Mouse (Mus musculus) CD8-positive naive resting alpha-beta T cell, adult 2 months (primary cell): ENCODE measurements around the gene Scrt2.

ENCODE experiments used
- DNase-seq, 2 experiments: peaks; one replicate each; pipeline ENCODE4 v3.0.0; 2022; ENCODE audit warnings: low read depth in 2 of 2, low spot score in 2 of 2

Gene Scrt2

DNA sequence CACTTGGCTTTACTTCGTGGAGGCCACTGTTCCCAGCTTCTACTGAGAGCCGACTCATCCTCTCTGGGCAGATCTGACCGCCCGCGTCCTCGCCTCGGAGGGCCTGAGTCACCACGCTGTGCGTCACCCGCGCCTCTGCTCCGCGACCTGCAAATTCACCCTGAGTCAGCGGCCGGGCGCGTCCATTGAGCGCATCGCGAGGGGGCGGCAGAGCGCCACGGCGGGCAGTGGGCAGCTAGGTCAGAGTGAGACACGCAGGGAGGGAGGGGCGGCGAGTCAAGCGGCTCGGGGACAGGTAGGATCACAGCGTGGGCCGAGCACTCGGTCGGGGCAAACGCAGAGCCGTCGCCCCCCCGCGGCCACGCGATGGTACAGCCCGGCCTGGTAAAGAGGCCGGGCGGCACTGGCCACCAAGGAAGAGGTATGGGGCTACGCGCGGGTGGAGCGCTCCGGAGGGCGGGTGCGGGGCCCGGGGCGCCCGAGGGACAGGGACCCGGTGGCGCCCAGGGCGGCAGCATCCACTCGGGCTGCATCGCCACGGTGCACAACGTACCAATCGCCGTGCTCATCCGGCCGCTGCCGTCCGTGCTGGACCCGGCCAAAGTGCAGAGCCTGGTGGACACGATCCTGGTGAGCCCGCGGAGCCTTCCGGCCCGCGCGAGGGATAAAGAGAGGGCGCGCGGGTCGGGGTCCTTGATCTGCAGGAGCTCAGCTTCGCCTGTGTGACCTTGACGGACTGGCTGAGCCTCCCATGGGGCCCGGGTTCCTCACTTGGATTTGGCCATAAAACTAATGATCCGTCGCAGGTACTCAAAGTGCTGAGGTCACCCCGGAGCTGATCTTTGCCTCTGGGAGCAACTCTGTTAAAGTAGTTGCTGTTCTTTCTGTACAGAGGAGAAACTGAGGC lies 24.2 kb downstream of the Scrt2 start, which contains the start of gene Srxn1:
TSS of gene Srxn1 (plus strand) at position 199 of the 907 bp plus-strand sequence.
- no peak for DNase-seq

DNA sequence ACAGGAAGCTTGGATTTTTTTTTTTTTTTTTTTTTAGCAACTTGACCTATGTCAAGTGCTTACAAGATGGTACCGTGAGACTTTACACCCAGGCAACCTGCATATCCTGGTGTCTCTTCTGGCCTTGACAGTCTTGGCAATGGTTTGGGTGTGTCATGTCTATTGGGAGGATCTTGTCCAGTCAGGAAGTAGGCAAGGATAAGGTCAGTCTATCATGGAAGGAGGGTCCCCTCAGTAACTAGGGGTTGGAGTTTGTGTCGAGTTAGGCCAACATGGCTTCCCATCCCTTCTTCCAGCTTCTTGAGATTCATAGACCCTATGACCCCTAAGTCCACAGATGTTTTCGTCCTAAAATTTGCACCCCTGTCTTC lies 24.9 kb downstream of the Scrt2 start:
- no peak for DNase-seq

DNA sequence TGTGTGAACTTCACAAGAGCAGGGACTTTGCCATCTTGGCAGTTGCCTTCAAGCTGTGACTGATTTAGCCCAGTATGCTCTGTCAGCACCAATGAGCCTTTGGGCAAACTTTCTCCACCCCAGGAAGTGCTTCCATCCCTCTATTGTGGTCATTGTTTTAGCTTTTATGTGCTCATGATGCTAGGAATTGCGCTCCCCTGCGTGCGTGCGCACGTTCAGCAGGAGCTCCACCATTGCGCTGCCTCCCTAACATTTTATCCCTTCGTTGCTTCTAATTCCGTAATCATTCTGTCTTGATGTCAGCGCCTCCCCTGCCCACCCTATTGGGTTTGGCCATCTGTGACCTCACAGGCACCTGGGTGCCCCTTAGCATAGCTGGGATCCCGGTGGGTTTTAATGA lies 25.3 kb downstream of the Scrt2 start:
- DNase-seq = no peak

DNA sequence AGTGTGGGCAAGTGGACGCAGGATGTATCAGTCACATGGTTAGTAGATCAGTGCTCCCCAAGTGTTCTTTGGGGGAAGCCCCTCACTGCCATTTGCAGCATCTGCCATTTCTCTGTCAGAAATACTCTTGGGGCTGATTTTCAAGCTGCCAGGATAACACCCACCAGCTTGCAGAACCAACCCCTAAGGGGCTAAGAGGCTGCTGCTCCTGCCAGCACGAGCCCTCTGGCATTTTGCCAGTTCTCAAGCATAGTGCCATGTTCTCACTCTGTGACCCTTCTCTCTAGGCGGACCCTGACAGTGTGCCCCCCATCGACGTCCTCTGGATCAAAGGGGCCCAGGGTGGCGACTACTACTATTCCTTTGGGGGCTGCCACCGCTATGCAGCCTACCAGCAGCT lies 27.4 kb downstream of the Scrt2 start:
- no peak for DNase-seq

DNA sequence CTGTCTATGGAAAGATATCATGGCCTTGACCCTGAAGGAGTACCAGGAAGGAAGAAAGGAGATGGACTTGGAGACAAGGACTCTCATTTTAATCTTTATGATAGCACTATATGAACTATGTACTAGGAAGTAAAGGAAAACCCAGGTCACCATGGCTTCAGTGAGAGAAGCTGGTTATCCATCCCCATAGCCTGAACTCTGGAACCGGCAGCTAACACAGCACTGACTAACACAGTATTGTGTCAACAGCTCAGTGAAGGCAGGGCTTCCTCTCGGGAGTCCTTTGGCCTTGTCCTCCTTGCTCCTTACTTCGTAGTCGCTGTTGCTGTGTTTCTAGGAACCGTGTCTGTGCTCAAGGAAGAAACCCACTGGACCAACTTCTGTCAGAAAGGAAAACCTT lies 28.1 kb downstream of the Scrt2 start:
- no peak for DNase-seq

DNA sequence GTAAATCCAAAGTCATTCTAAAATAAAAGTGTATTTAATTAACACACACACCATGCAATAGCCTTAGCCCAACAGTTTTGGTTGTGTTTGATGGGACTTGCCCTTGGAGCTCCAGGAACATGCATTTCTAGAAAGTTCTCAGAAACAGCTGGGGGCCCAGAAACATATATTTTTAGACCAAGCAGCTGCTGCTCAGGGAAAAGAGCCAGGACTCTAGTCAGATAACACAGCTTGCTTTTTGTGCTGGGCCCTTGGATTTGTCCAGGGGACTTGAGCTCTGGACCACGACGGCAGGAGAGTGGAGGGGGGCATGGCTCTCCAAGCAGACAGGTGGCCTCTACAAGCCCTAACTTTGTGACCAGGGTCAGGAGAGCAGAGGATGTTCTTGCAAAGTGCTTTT lies 30.0 kb downstream of the Scrt2 start:
- no peak for DNase-seq

DNA sequence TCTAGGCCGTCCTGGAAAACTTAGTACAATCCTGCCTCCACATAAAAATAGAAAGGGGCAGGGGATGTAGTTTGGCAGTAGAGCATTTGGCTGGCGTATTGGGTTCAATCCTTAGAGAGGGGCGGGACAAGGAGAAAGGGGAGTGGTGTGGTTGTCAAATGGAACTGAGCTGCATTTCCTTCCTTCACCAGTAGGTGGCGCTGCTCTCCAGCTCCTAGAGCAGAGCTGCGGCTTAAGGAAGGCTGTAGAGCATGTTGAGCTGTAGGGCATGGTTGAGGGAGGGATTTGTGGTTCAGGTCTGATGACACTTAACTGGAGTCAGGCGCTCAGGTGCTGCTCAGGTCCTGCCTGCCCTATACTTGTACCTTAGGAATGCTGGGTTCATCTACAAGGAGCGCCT lies 30.6 kb downstream of the Scrt2 start:
- DNase-seq = peak; percentile 73 to 79

DNA sequence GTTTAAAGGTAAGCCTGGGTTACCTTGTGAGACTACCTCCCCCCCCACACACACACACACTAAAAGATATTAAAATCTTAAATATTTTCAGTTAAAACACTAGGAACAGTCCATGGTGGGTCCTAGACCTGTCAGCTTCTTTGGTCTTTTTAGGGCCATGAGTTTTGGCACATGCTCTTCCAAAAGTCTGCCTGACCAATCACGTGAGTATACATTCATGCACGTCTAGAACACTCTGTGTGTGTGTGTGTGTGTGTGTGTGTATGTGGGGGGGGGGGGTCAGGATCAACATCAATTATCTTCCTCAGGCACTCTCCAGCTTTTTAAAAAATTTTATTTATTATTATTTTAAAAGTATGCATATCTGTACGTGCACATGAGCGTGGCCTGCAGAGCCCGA lies 31.2 kb downstream of the Scrt2 start:
- DNase-seq = no peak

DNA sequence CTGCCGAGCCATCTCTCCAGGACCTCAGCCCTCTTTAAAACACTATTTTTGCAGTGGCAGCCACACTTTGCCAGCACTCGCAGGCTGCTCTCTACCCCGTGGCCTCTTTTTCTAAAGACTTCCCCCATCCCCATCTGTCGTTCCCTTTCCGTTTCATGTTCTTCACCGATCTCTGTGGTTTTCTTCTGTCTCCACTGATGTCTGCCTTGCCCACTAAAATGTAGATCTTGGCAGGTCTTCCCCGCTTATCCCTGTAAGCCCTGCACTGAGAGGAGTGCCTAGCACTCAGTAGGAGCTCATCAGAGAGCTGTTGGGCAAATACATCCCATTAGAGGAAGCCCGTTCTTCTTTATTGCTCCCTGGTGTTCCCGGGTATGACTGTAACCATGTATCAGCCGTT lies 31.6 kb downstream of the Scrt2 start:
- no peak for DNase-seq

DNA sequence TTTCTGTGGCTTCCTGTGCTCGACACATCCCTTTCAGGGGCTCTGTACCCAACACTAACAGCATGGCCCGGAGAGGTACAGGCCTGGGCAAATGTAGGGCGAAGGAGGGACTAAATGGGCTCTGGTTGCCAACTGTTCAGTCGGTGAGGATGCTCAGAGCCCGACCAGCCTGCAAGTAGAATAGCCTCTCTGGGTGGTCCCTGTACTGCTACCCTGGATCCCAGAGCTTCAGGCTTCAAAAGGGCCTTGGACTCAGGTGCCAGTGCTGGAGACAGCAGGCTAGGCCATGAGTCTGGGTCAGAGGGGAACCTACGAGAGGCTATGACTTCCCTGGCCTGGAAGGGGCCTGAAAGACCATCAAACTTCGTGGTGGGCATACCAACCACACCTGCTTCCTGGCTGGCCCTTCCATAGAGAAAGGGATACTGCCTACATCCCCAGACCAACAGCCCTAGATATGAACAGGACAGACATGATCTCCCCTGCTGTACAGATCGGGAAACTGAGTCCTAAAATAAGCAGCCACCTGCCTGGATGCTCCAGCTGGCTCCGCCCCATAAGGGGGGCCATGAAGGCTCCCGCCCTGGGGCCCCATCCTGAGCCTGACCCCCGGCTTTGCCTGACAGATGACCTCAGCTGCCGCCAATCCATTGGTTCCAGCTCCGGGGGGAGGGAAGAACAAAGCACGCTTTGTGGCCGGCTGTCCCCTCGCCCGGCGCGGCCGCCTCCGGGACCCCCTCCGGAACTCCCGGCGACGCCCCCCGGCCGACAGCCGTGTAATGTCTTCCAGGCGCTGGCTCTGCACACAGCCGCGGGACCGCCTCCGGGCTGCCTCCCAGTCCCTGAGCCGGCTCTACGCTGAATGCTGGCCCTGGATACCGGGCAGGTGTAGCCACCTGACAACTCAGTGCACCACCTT lies 33.0 kb downstream of the Scrt2 start:
- no peak for DNase-seq

DNA sequence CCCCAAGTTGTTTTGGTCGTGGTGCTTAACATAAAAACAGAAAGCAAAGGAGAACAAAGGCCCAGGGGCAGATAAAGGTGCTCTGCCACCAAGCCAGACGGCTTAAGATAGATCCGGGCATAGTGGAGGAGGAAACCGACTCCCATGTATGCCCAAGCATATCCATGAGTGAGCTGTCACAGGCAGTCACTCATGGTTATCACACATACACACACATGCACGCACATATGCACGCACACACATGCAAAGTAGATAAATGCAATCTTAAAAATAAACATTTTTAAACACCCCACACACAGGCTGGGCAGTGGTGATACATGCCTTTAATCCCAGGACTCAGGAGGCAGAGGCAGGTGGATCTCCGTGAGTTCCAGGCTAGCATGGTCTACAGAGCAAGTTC lies 36.4 kb downstream of the Scrt2 start:
- no peak for DNase-seq

DNA sequence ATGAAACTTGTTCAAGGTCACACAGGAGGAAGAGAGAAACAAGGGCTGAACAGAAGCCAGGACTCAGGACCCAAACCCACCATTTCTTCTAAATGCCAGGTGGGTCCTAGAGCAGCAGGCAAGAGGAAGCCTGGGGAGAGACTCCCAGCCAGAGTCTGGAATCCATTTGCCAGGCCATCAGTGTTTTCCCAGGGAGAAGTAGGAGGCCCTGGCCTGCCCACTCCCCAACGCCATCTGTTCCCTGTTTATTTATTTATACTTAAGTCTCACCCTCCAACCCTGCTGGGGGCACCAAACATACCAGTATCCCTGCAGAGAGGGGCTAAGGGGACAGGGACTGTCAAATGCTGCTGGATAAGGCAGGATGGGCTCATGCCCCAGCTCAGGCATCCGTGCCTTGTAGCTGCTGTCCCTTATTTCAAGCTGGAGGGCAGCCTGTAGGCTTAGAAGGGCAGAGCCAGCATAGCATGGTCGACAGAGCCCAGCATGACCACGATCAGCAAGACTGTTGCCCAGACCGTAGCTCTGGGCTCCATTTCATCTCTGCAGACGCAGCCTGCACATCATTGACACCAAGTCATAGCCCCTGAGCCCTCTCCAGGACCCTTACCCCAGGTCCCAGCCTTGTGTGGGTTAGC lies 38.0 kb downstream of the Scrt2 start:
- DNase-seq = no peak

DNA sequence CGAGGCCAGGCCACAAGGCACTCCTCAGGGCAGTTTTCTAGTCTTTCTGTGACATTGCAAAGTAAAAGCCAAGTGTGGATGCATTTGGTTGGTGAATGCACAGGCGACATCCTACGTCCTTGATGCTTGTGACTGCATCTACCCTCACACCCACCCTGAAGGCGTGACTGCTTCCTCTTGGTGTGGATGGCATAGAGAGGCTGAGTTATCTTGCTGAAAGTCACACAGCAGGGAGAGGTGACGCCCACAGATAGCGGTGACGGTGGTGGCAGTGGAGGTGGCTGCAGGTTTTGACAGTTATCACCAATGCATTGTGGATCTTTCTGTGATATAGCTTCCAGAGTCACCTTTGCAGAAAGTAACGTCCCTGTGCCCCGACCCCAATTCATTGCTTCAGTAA lies 41.6 kb downstream of the Scrt2 start:
- no peak for DNase-seq

DNA sequence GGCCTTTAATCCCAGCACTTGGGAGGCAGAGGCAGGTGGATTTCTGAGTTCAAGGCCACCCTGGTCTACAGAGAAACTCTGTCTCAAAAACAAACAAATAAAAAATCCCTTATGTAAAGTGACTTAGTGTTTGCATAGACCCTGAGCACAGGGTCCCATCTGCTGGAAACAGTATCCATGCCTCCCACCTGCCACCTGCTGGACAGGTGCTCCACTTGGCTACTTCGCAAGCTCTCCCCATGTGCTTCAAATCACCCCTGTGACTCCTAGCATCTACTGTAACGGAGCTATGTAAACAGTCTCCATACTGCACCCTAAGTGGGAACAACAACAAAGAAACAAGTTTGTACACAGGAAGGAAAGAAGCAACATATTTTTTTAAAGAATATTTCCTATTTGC lies 47.3 kb downstream of the Scrt2 start:
- no peak for DNase-seq

DNA sequence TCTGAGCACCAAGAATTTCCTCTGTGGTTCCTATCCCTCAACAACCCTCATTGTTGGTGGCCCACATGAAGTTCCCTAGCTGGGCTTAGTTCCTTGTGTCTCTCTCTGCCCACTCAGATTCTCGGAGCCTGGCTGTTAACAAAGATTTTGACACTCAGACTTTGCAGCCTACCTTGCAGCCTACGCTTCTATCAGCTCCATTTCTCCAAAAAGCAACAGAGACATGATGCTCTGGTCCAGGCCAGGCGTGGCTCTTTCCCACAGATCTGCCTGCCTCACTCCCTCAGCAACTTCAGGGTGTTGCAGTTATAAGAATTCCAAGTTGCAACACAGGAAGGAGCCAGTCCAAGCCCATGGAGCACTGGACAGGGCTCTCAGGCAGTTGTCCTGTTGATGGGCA lies 48.4 kb downstream of the Scrt2 start:
- no peak for DNase-seq

DNA sequence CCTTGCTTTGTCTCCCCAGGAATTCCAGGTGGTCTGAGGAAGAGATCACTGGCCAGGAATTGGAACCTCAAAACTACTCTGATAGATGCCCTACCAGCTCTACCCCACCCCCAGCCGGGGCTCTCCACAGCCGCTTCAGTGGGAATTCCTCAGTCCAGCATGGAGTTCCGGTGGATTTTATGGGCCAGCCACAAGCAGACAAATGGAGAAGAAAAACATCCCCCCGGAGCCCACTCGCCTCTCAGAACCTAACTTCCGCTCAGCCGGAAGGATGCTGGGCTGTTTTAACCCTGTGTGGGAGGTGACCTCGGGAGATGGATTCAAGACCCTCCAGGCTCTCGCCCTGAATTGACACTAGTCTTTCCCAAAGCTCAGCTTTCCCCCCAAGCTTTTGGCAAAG lies 50.7 kb downstream of the Scrt2 start:
- no peak for DNase-seq

DNA sequence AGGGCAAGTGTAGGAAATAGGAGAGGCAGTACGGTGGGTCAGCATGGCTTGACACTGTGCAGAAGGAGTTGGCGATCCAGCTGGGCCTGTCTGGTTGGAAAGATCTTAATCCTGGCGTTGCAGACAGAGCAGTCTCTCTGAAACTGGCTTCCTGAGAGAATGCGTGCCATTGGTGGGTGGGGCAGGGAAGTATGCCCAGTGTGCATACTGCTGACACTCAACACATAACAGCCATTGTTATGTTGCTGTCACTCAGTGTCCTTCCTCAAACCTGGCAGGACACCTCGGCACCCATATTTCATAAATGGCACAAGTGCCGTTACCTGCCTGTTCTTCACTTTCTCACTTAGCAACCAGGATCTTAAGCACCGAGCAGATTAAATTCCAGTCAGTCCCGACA lies 51.4 kb downstream of the Scrt2 start:
- DNase-seq = no peak

DNA sequence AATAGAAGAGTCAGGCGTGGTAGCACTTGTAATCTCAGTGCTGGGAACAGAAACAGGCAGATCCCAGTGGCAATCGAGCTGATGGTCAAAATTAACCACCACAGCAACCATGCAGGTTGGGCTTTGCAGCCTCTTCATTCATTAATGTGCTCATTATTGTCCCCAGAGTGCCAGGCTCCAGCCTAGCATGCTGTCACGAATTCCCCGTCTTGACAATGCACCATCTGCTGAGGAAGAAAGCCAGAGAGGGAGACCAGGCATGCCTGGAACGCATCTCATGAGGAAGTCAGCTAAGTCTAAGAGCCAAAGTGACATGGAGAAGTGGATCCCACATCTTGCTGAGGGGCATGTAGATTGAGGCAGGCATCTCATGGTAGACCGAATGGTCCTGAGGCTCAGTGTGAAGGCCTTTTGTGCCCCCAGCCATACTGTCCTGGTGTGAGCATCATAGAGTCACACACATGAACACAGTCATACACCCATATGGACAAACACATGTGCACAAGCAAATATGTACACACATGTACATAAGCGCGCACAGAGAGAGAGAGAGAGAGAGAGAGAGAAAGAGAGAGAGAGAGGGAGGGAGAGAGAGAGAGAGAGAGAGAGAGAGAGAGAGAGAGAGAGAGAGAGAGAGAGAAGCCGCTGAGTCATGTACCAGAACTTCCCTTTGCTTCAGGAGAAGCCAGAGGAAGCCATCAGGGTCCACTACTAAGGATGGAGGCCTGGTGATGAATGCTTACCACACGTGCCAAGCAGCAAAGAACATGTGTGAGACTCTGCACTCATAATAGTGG lies 58.1 kb downstream of the Scrt2 start:
- DNase-seq = no peak

DNA sequence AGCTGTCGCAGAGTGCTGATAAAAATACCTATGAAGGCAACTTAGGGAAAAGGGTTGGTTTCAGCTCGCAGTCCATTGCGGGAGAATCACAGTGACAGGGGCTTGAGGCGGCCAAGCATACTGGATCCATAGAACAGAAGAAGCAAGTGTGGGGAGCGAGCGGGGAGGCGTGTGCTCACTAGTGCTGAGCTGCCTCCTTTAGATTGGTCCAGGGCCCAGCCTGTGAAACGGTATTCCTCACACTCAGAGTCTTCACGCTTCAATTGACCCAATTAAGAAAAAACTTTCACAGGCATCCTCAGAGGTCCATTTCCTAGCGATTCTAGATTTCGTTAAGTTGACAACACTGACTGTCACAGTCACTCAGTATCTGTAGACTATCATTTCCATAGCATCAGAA lies 59.6 kb downstream of the Scrt2 start:
- no peak for DNase-seq

DNA sequence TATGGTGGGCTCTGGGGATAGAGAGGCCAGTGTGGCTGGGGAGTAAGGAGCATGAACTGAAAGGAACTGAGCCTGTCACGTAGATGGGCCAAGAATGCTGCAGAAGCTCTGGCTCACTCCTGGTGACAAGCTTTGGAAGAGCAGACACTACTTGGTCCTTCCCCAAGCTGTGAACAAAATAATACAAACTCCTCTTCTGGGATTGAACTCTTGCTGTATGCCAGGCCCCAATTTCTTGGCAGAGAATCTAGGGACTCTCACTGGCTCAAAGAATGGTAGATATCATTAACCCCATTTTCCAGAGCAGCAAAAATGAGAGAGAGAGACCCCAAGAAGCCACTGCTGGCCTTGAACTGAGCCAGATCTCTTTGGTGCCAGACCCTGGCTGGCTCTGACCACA lies 60.2 kb downstream of the Scrt2 start:
- DNase-seq = no peak

DNA sequence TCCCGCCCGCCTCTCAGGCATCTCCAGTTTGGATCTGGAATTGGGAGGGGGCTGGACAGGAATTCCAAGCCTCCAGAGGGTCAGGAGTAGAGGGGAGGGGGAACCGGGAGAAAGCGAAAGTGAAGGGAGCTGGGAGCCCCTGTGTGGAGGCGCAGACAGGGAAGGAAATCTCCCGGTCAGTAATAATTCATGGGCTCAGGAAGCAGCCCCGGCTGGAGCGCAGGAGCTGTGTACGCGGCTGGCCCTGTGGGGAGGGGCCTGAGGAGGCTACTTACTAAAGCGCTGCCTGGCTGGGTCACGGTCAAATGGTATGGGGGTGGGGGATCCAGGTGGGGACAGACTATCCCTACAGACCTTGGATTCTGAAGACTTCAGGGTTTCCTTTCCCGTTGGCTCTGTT lies 60.7 kb downstream of the Scrt2 start:
- no peak for DNase-seq
